25 mouse cellular contexts compared by ENCODE assay signal in the genomic region with DNA sequence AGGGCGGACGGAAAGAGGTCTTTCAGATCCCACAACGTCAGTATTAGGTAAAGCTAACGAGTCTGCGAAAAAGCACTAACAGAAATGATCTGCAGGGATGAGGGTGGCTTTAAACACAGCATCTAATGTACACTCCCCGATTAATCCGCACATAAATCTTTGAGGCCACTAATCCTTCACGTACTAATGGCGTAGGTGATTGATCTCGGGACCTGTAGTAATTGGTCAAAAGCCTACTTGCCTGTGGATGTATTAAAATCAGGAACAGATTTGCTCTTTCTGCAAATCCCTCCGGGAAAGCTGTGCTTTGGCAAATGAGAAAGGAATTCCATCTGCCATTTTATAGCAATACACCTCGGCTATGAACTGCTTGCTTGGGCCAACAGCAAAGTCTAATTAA. TPM values are rescaled to one million over a fixed set of nuclear protein-coding genes. Genes with fewer than 3 reads are reported as not detected.
A peak's percentile ranks its signal among the peaks of the same experiment; 100 is the strongest.
DNase-seq lines count a peak whose midpoint lies in the region; ATAC-seq lines count a peak whose summit lies in the region.
"Had no signal": no experiment of that assay in that cellular context is flagged by ENCODE, and none has a peak within 500 bp of the region (broad histone marks: within the 10 kb centered on the region; RNA-seq: fewer than 3 reads in every experiment).

No protein-coding gene starts in this region.

- ATAC-seq in neural tube, embryonic 13.5 days (ENCODE audit: low read depth): no peak
- no peak for ATAC-seq in neural tube, embryonic 15.5 days (ENCODE audit: low FRiP score)
- peak; percentile 19; the same call in 1 of the 2 replicates for ATAC-seq in limb, embryonic 13.5 days (ENCODE audit: low FRiP score, low read depth)
- no peak for ATAC-seq in frontal cortex, adult (ENCODE audit: low TSS enrichment)
- ATAC-seq: inflammation-experienced regulatory T-cells, adult 6 months had no signal

- no peaks in the 10 kb centered on the region for H3K27me3 ChIP-seq in neural tube, embryonic 13.5 days
- no peaks in the 10 kb centered on the region for H3K27me3 ChIP-seq in neural tube, embryonic 15.5 days (replicated peaks)
- no peaks in the 10 kb centered on the region for H3K27me3 ChIP-seq in limb, embryonic 13.5 days
- H3K27me3 ChIP-seq: liver, embryonic 15.5 days; lung, embryonic 15.5 days had no signal

- H3K4me2 ChIP-seq in neural tube, embryonic 13.5 days: no peak overlapping the region
- H3K4me2 ChIP-seq in neural tube, embryonic 15.5 days: no peak overlapping the region
- peak overlapping the region; percentile 52 for H3K4me2 ChIP-seq in limb, embryonic 13.5 days (replicated peaks)
- H3K4me2 ChIP-seq: liver, embryonic 15.5 days; lung, embryonic 15.5 days had no signal

- DNase-seq in embryo, embryonic 10.5 days (ENCODE audit: low spot score): peak; percentile 56
- no peak for DNase-seq in embryo, embryonic 9.5 days (ENCODE audit: extremely low spot score)
- DNase-seq in right cerebral cortex, postnatal 14 days: no peak
- DNase-seq in heart, postnatal 14 days: no peak
- DNase-seq: adrenal gland, postnatal 10 days; cerebellum, adult 2 months; cerebellum, postnatal 36 days; gastrocnemius, postnatal 10 days; kidney, adult 2 months; layer of hippocampus, adult 9-11 months; liver; lung, postnatal 4 days; thymus, adult 2 months; thymus, postnatal 4 days had no signal

- H3K4me1 ChIP-seq in neural tube, embryonic 13.5 days (replicated peaks): 0 out of 2 replicates have a peak, but pooled peaks cover 5% of the 10 kb centered on the region
- peaks cover 4% of the 10 kb centered on the region; the same call in 1 of the 2 replicates for H3K4me1 ChIP-seq in neural tube, embryonic 15.5 days
- H3K4me1 ChIP-seq in limb, embryonic 13.5 days: peaks cover 16% of the 10 kb centered on the region
- H3K4me1 ChIP-seq: heart, embryonic 10.5 days; liver, embryonic 15.5 days; lung, embryonic 15.5 days had no signal

- H3K9me3 ChIP-seq in neural tube, embryonic 13.5 days: no peaks in the 10 kb centered on the region
- H3K9me3 ChIP-seq in neural tube, embryonic 15.5 days (replicated peaks): no peaks in the 10 kb centered on the region
- no peaks in the 10 kb centered on the region for H3K9me3 ChIP-seq in limb, embryonic 13.5 days
- H3K9me3 ChIP-seq: heart, embryonic 10.5 days; liver, embryonic 15.5 days; lung, embryonic 15.5 days had no signal

- 0 out of 2 replicates have a peak overlapping the region, but pooled peaks have one; percentile 20 for H3K27ac ChIP-seq in neural tube, embryonic 13.5 days (replicated peaks)
- H3K27ac ChIP-seq in neural tube, embryonic 15.5 days (replicated peaks): no peak overlapping the region
- no peak overlapping the region for H3K27ac ChIP-seq in limb, embryonic 13.5 days
- H3K27ac ChIP-seq: heart, embryonic 10.5 days; kidney, postnatal 0 days; left cerebral cortex, adult 2 months; liver, embryonic 15.5 days; lung, embryonic 15.5 days; stomach, postnatal 0 days had no signal

- no peak overlapping the region for H3K4me3 ChIP-seq in neural tube, embryonic 13.5 days
- H3K4me3 ChIP-seq in neural tube, embryonic 15.5 days (replicated peaks): no peak overlapping the region
- peak overlapping the region; percentile 16 for H3K4me3 ChIP-seq in limb, embryonic 13.5 days
- H3K4me3 ChIP-seq: heart, embryonic 10.5 days; left cerebral cortex, adult 2 months; liver, embryonic 15.5 days; lung, embryonic 15.5 days had no signal

- 65% methylated on average over 12 of the region's 12 CpGs for WGBS in neural tube, embryonic 13.5 days
- 59% methylated on average over 12 of the region's 12 CpGs for WGBS in neural tube, embryonic 15.5 days
- WGBS in limb, embryonic 13.5 days: 21% methylated on average over 12 of the region's 12 CpGs

- H3K36me3 ChIP-seq in neural tube, embryonic 13.5 days: no peaks in the 10 kb centered on the region
- H3K36me3 ChIP-seq in neural tube, embryonic 15.5 days: no peaks in the 10 kb centered on the region
- no peaks in the 10 kb centered on the region for H3K36me3 ChIP-seq in limb, embryonic 13.5 days
- H3K36me3 ChIP-seq: heart, embryonic 10.5 days; liver, embryonic 15.5 days; lung, embryonic 15.5 days had no signal

- H3K9ac ChIP-seq in neural tube, embryonic 13.5 days: no peak overlapping the region
- no peak overlapping the region for H3K9ac ChIP-seq in neural tube, embryonic 15.5 days (replicated peaks)
- H3K9ac ChIP-seq in limb, embryonic 13.5 days: no peak overlapping the region
- H3K9ac ChIP-seq: liver, embryonic 15.5 days; lung, embryonic 15.5 days had no signal

- intact Hi-C loops in heart, postnatal 14 days (cut with DNase I): no loop called here

RNA-seq across cellular contexts. Expression of a gene that starts 24.3 kb away (rescaled TPM):
- 12.6 and 13.6 TPM in 2 replicates for polyA plus RNA-seq in neural tube, embryonic 13.5 days (2015; fragmentation: Nextera tagmentation; extraction: Ambion mirVana)
- 10.1 and 15.3 TPM in 2 replicates for polyA plus RNA-seq in neural tube, embryonic 15.5 days (2015; fragmentation: Nextera tagmentation; extraction: Ambion mirVana)
- 14.5 and 17.3 TPM in 2 replicates for polyA plus RNA-seq in limb, embryonic 13.5 days (2015; fragmentation: Nextera tagmentation; extraction: Ambion mirVana)
- total RNA-seq in heart, postnatal 14 days (2021): 10 to 100 TPM; 20.3 to 23.1 TPM
